Mouse (Mus musculus) monocyte, adult 59 days (primary cell): Measurements from ENCODE around the gene Depp1. TPM values are rescaled to one million over a fixed set of nuclear protein-coding genes. Genes with fewer than 3 reads are reported as not detected.

ENCODE experiments used
- total RNA-seq, 2 experiments: library from RNA; stranded (reverse); gene quantifications; one replicate each; pipeline ENCODE4 v1.2.4; 2023

Depp1 gene
- total RNA-seq: not detected

DNA sequence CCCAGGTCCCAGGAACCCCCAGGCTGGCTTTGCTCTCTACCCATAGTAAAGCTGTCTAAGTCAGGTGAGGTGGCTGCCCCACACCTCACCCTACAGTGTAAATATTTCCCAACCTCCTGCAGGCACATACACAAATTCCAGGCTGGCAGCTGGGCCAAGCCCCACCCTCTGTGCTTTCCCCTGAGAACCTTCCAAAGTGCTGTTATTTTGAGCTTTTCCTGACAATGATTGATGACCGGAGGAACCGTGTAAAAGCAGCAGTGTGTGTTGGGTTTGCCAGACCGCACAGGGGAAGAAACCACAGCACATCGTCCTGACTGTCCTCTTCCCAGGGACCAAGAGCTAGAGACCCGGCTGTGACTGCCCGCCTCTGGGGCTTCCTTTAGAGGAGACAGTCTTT is at the start of gene Depp1:
Gene Depp1 (plus strand): TSS at position 204 of the 400 bp plus-strand sequence.

DNA sequence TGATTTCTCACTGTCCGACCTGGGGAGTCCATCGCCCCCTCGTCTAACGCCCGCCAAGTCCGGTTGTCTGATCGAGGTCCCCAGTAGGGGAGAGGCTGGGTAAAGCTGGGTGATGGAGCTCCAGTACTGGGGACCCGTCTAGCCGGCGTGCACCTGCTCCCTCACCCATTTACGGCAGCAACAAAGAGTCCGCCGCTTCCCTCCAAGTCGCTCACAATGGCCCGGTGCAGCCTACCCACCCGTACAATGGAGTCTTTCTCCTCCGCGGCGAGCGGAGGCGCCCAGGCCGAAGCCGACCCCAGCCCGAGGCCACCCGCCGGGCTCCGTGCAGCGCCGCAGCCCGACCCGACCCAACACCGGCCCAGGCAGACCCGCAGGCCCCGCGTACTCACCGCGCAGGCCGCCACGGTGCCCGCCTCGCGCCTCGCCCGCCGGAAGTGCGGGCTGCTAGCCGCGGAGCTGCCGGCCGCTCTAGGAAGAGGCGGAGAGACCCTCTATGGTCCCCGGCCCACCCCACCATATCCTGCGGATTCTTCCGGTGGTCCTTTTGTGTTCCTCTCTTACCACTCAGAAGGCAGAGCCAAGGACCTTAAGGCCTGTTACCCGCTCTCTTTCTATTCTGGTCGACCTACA is 21.8 kb upstream of the Depp1 start, which contains the start of gene Zfp422:
Gene Zfp422 (minus strand): TSS at position 461 of the 633 bp plus-strand sequence.

DNA sequence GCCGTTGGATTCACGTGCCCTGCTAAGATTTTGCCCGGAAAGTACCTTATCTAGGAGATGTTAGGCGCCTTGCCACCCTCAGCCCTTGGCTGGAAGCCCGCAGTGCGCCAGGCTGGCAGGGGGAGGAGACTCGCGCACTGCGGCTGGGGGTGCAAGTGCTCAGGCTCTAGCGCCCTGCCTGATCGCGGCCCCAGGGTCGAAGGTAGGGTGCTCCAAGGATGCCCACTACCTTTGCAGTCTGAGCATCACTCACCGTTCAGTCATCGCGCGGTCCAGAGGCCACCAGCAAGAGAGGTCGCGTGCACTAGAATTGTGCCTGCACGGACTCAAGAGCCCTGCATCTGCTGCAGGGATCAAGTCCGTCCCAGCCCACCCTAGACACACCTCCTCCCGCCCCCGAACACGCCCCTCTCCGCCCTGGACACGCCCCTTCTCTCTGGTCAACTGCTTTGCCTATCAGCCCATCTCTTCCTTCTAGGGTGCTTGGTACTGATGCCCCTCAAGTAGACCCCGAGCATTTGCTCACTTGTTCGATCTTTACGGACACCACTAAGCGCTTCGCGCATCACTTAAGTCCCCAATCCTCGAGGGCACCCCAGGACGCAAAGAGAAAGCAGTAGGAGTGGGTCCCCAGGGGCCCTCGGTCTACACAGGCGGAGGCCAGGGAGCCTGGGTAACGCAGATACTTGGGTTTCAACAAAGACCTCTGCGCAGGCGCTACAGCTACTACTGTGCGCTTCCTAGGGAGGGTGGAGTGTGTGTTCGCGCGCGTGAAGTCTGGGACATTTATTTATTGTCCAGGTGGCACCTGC is 23.3 kb downstream of the Depp1 start, which contains the start of gene Rassf4:
Gene Rassf4 (minus strand): TSS at position 482 of the 812 bp plus-strand sequence.

Other genes starting within 250 kb of the Depp1 start
- gene Alox5, start 189.4 kb upstream of the Depp1 start, total RNA-seq: 10 to 100 TPM; 20.0 to 29.5 TPM
- gene Olfr211, start 161.5 kb upstream of the Depp1 start, total RNA-seq: not detected
- under 1 TPM; 0.39 to 0.42 TPM for gene Olfr212, start 144.1 kb upstream of the Depp1 start, total RNA-seq
- gene Olfr213, start 112.2 kb upstream of the Depp1 start, total RNA-seq: not detected
- 1 to 10 TPM; 1.7 to 2.3 TPM for gene Gm5580, start 99.5 kb upstream of the Depp1 start, total RNA-seq
- gene Olfr214, start 96.4 kb upstream of the Depp1 start, total RNA-seq: not detected
- gene Olfr215, start 66.4 kb upstream of the Depp1 start, total RNA-seq: not detected
- gene Zfp422, start 21.6 kb upstream of the Depp1 start, total RNA-seq: 10 to 100 TPM in 1 of 2 experiments, 1 to 10 TPM in 1; 8.7 to 10.5 TPM
- gene Rassf4, start 23.3 kb downstream of the Depp1 start, total RNA-seq: 100 to 1,000 TPM; 373 to 419 TPM
- gene Tmem72, start 66.3 kb downstream of the Depp1 start, total RNA-seq: under 1 TPM; 0.37 to 0.39 TPM